Mouse (Mus musculus) forelimb bud, embryonic 11.5 days (tissue): Measurements from ENCODE around the gene Gp5.

Experiments used
- DNase-seq: peaks from one replicate; pipeline ENCODE4 v3.0.0-alpha.2; 2012; ENCODE audit warnings: low read depth, low spot score

Gene Gp5

GRCm38 (mm10) chr16:30280676-30281297 lies 29.8 kb downstream of the Gp5 start:
- peak; percentile 54 for DNase-seq

GRCm38 (mm10) chr16:30278406-30278805 lies 32.2 kb downstream of the Gp5 start:
- no peak for DNase-seq

- no peak for DNase-seq
Measured at GRCm38 (mm10) chr16:30275558-30276340, 34.8 kb downstream of the Gp5 start.

GRCm38 (mm10) chr16:30273065-30273464 lies 37.5 kb downstream of the Gp5 start:
- DNase-seq = no peak

GRCm38 (mm10) chr16:30271941-30272595 lies 38.5 kb downstream of the Gp5 start:
- DNase-seq = no peak

GRCm38 (mm10) chr16:30271223-30271761 lies 39.3 kb downstream of the Gp5 start:
- peak; percentile 34 for DNase-seq

GRCm38 (mm10) chr16:30267359-30267758 lies 43.2 kb downstream of the Gp5 start, which contains the start of gene Cpn2:
Cpn2 (minus strand) TSS chr16:30267499.
- no peak for DNase-seq

GRCm38 (mm10) chr16:30266561-30266960 lies 44.0 kb downstream of the Gp5 start:
- no peak for DNase-seq

- no peak for DNase-seq
Measured at GRCm38 (mm10) chr16:30265611-30266010, 45.0 kb downstream of the Gp5 start.

- no peak for DNase-seq
Measured at GRCm38 (mm10) chr16:30263156-30263555, 47.4 kb downstream of the Gp5 start.

- peak; percentile 64 for DNase-seq
Measured at GRCm38 (mm10) chr16:30262664-30263063, 47.9 kb downstream of the Gp5 start.

- no peak for DNase-seq
Measured at GRCm38 (mm10) chr16:30262157-30262556, 48.4 kb downstream of the Gp5 start.

GRCm38 (mm10) chr16:30261341-30261740 lies 49.2 kb downstream of the Gp5 start:
- no peak for DNase-seq

- no peak for DNase-seq
Measured at GRCm38 (mm10) chr16:30260012-30260635, 50.5 kb downstream of the Gp5 start.

- DNase-seq = no peak
Measured at GRCm38 (mm10) chr16:30259444-30259843, 51.1 kb downstream of the Gp5 start.

- no peak for DNase-seq
Measured at GRCm38 (mm10) chr16:30258441-30258840, 52.1 kb downstream of the Gp5 start.

- no peak for DNase-seq
Measured at GRCm38 (mm10) chr16:30257718-30258117, 52.9 kb downstream of the Gp5 start.
